Mouse (Mus musculus) adrenal gland, postnatal 10 days (tissue): Measurements from ENCODE around the gene Cdk5. TPM values are rescaled to one million over a fixed set of nuclear protein-coding genes. Genes with fewer than 3 reads are reported as not detected.
"Not testable (repeated sequence)": the region's sequence is repeated elsewhere in the genome, so short reads cannot be mapped to it uniquely, and the experiment has no call there.

Source experiments
- DNase-seq: peaks from one replicate; pipeline ENCODE4 v3.0.0; 2021; ENCODE audit warnings: mixed read lengths
- total RNA-seq, 2 experiments: library from RNA; stranded (reverse); gene quantifications; 2 replicates each; pipeline ENCODE4 v1.2.3; 2021

Cdk5 gene
- total RNA-seq, 2 experiments from 2014 or later: 37.9 to 41.3 TPM

DNA sequence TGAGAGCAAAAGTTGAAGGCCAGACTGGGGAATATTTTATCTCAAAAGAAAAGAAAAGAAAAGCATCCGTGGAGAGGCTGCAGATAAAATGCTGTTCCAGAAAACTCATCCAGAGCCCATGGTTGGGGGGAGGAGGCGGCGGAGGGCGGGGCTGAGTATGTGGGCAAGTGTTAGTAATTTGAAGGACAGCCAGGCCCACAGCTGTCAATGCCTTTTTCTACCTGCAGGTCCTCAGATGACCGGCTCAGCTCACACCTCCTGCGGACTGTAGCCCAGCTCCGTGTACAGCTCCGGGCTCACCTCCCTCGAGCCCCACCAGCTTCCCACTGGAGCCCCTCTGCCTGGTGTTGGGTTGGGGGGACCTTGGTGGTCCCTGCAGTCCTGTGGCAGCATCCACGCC, 23.6 kb downstream of the Cdk5 start:
- no peak for DNase-seq

DNA sequence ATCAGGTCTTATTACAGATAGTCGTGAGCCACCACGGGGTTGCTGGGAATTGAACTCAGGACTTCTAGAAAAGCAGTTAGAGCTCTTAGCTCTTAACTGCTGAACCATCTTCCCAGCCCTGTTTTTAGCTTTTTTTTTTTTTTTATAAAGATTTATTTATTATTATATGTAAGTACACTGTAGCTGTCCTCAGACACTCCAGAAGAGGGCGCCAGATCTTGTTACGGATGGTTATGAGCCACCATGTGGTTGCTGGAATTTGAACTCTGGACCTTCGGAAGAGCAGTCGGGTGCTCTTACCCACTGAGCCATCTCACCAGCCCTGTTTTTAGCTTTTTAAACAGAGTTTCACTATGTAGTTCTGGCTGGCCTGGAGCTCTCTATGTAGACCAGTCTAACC, 27.1 kb downstream of the Cdk5 start:
- DNase-seq: not testable (repeated sequence)

DNA sequence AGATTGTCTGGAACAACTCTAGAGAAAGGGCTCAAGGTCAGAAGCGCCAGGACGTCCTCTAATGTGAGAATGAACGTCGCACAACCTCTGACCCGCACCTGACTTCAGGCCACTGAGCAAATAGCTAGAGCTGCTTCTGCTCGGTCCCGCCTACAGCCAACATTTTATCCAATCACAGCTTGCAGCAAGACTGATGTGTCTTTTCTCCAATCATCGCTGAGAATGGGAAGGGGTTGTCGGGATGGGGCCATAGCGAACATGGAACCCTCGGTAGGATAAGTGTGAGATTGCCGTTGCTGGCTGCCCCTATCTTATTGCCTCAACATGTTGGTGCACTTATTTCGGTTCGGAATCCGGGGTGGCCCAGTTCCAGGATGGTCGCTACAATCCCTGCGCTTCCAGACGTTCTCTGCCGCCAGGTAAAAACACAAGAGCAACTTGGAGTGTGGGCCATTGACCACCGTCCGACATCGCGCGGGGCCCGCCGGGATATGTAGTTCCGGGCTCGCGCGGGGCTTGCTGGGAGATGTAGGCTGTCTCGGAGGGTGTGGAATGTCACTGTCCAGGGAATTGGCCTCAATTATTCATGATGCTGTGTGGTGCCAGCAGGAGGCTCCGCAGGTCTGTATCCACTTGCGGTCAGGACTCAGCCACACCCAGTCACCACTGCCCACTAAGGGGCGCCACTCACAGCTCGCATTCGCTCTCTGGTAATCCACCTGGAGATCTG, 29.0 kb downstream of the Cdk5 start:
- DNase-seq: peak; percentile 95

DNA sequence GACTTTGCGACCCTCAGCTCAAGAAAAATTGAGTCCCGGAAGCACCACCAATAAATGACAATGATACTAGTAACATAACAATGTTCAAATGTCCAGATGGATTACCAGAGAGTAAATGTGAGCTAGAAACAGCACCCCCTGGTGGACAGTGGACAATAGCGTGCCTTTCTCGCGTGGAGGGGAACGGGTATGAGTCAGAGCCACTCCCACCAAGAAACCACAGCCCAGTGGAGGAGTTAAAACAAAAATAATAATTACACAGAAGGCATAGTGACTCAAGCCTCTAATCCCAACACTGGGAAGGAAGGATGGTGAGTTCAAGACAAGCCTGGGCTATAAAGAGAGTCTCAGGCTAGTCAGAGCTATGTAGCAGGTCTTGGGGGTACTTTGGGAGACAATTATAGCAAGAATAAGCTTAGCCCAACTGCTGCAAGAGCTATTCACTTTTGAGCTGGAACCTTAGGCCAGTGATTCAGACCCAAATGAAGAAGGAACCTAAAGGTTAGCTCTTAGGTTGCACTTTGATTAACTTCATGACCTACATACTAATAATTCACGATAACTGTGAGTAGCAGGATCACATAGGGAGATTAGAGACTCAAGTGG, 29.8 kb downstream of the Cdk5 start, which contains the start of gene Abcb8:
TSS of gene Abcb8 (plus strand) at position 272 of the 606 bp plus-strand sequence.
- DNase-seq: peak; percentile 90

DNA sequence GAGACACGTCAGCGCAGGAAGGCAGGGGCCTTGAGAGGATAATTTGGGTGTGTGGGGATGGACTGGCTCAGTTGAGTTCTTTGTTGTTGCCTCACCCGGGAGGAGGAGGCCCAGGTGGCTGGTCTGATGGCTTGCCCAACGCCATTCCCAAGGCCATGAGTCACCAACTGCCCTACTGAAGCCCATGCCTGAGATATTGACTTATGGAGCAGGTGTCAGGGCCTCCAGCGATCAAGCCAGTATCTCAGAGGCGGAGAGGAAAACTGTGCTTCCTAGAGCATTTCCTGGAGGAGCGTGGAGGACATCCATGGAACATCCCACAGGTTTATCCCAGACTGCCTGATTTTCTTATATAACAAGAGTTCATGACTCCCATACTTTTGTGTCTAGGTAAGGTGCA, 30.6 kb downstream of the Cdk5 start:
- no peak for DNase-seq

DNA sequence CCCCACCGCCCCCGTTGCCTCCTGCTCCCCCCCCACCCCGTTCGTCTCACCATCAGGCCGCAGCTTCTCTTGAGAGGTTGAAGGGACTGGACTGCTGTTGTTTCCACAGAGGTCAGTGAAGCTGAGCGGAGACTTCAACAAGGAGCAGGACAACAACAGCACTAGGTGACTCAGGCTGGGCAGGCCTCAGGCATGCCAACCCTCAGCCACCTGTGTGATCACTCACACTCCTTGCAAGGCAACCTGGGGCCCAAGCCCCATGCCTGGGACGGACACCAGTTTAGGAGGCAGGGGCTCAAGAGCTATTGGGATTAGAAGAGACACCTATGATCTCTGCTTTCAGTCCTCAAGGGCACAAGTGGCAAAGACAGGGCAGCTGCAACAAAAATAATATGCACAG, 31.5 kb downstream of the Cdk5 start, which contains the start of gene Atg9b:
TSS of gene Atg9b (minus strand) at position 280 of the 400 bp plus-strand sequence.
- DNase-seq: no peak

DNA sequence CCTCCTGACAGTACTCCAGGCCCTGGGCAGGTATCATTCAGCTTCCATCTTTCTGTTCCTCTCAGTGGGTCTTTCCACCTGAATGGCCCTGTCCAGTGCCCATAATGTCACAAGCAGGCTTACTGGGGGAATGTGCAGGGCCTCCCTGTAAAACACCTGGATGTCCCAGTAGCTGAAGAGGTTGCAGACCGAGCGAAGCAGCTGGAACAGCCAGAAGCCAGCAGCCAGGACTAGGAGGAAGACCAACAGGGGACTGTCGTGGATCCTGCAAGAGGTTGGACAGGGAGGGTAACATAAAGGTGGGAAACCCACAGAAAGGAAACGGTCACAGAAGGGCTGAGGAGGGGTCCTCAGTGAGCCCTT, 33.7 kb downstream of the Cdk5 start:
- DNase-seq: no peak

DNA sequence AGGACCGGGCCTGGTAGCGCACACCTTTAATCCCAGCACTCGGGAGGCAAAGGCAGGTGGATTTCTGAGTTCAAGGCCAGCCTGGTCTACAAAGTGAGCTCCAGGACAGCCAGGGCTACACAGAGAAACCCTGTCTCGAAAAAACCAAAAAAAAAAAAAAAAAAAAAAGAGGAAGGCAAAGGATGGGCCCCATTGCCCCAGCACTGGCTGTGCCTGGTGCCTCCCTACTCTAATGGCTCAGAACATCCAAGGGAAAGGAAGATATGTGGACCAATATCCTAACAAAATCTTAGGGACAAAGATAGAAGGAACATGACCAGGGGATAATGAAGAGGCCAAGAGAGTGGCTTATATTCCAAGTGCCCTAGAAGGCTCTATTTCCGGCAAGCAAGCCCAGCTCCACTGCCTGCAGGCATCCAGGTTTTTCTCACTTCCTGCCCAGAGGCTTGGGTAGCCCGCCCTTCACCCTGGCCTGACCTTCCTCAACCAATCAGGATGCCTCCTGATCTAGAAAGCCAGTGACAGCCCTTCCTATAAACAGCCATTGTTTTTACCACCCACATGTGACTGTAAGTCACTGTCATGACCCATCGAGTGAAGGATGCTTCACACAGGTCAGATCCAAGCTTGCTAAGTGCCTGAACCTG, 34.2 kb downstream of the Cdk5 start:
- DNase-seq: no peak

DNA sequence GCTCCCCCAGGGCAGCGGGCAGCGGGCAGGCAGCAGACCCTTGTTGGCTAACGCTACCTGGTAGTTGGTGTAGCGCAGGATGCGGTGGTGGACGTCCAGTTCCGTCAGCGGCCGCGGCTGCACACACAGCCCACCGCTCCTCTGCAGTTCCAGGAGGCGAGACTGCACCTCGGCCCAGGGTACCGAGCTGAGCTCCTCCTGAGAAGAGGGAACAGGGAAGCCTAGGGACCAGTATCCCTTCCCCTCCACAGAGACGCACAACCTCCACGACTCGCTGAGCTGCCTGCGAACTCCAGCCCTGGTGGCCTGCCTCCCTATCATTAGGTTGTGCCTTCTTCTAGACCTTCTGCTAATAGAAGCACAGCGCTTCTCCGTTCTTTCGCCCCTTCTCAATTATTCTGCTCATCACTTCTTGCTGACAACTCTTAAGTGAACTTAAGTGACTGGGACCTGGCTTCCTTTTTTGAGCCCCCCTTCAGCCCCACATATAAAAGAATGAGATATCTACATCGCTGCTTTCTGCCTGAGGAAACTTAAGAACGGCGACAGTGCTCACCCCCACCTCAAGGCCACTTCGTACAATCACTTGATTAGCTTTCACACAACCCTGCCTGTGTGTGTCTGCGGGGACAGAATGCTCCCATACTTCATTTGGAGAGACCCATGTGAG, 34.9 kb downstream of the Cdk5 start:
- no peak for DNase-seq

DNA sequence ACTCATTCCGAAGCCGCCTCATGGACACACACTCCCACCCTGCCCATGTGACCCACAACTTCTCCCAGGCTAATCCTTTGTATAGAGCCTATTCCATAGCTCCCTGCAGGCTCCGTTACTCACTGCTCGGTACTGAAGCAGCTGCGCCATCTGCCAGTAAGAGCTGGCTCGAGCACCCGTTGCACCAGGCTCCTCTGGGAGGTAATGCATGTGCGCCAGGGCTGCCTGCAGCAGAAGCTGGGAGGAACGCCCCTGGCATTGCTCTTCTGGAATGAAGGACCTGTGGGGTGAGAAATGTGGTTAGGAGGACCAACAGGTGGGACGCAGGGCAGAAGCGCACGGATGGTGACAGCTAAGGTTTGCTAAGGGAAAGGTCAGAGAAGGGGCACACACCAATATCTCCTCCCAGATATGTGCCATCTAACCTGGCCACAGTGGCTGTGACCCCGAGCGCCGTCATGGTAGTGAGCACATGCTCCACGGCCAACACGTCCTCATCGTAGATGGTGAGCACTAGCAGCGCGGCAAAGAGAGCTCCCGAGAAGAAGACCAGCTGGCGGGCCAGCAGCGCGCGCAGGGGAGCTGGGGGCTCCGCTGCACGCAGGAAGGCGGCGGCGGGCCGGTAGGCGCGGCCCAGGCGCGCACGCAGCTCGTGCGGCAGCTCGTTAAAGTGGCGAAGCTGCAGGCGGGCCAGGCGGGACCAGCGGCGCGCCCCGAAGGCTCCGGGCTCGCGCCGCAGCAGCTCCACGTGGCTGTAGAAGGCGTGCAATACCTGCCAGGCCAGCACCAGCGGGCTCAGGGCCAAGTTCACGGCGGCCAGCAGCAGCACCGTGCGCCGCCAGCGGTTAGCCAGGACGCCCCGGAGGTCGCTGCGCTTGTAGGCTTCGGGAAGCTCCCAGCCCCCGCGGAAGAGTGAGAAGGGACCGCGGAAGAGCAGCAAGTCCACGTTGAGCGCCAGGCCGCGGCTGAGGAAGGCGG, 35.8 kb downstream of the Cdk5 start:
- DNase-seq: peak; percentile 80

DNA sequence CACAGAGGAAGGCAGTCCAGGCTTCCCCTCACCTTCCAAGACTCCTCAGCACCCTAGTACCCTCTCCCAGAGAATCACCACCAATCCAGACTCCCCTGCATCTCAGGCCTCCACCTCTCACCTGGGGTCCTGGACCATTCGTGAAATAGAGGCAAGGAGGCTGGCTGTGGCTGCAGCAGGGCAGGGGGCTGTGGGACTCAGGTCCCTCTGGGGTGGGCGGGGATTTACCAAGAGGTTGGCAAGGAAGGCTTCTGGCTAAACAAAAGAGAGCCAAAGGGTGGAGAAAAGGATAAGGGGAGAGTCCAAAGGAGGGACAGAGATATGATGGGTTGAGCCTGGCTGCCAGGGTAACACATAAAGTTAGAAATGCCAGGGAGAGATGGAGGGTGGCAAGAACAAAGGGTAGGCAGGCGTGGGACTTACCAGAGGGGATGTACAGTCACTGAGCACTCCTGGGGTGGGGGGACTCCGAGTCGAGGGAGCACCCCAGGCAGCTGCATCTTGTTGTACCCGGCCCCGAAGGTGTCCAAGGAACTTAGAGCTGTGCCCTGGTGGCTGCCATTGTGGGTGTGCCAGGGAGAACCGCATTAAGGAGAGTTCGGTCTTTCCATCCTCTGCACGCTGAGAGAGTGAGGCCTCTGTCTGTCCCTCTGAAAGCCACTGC, 37.3 kb downstream of the Cdk5 start:
- no peak for DNase-seq

DNA sequence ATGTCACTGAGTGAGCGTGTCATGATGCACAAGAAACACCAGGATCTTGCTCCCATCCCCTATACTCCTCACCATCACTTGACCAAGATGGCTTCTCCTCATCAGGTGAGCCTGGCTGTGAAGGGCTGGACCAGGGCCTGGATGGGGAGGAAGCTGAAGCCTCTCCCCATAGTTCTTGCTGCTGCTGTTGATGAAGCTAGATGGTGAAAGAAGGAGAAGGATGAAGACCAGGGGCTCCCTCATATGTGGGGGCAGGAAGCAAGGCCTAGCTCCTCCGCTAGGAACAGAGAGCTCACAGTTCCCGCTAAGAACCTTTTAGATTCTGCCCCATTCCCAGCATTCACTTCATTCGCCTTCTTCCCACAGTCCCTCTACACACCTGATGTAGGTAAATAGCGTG, 38.0 kb downstream of the Cdk5 start:
- DNase-seq: no peak

DNA sequence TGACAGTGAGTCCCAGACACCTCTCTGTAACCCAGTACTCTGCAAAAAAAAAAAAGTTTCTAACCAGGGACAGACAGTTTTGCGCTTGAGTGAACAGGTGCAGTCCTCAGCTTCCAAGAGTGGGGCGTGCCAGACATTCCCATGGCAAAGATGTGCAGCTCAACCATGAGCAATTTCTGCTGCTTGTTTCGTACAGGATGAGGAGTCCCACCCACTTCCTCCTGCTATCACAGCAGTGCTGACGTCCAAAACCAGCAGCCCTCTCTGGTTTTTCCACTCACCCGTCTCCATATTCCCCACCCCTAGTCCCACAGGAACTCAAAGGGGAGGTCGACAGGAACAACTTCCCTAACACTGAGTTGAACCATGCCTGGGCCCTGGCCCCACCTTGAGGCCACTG, 38.9 kb downstream of the Cdk5 start:
- no peak for DNase-seq

DNA sequence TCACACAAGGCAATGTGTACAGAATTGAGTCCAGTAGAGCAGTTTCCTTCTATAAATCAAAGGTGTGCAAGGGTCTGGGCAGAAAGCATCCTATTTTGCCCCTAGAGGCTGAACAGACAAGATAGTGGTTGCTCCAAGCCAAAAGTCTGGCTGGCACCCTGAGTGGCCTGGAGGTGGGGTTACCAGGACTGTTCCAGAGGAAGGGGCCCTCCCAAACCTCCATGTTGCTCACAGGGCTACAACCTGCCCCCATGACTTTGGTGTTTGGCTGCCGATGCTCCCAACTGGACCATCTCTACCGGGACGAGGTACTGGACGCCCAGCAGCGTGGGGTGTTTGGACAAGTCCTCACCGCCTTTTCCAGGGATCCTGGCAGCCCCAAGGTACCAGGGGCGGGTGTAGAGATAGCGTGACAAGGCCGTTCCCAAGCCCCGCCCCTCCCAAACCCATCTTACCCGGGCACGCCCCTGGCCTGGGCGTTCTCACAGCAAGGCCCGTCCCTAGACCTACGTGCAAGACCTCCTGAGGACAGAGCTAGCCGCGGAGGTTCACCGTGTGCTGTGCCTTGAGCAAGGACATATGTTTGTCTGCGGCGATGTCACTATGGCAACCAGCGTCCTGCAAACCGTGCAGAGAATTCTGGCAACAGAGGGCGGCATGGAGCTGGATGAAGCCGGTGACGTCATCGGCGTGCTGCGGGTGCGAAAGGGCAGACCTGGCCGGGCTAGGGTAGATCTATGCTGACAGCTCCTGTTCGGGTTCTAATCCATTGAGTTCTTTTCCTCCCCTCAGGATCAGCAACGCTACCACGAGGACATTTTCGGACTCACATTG, 40.1 kb downstream of the Cdk5 start:
- DNase-seq: peak; percentile 94

DNA sequence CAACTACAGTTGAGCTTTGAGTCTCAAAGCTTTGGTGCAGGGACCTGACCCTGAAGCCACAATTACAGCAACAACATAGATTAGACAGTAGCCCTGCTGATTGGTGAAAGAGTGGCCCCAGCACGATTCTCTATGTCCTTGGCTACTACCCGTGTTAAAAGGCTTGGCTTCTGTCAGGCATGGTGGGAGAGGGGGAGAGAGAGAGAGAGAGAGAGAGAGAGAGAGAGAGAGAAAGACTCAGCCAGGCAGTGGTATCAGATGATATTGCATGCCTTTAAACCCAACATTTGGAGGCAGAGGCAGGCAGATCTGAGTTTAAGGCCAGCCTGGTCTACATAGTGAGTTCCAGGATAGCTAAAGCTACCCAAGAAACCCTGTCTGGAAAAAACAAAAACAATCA, 41.3 kb downstream of the Cdk5 start:
- no peak for DNase-seq

DNA sequence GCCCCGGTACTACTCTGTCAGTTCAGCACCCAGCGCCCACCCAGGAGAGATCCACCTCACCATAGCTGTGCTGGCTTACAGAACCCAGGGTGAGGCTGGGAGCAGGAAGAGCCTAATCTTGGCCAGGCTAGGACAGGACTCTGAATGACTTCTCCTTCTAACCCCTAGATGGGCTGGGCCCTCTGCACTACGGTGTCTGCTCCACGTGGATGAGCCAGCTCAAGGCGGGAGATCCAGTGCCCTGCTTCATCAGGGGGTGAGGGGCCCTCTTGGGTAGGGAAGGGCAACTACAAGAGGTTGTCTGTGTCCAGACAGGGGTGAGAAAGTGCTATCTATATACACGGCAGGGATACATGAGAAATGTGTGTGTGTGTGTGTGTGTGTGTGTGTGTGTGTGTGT, 41.8 kb downstream of the Cdk5 start:
- DNase-seq: no peak

DNA sequence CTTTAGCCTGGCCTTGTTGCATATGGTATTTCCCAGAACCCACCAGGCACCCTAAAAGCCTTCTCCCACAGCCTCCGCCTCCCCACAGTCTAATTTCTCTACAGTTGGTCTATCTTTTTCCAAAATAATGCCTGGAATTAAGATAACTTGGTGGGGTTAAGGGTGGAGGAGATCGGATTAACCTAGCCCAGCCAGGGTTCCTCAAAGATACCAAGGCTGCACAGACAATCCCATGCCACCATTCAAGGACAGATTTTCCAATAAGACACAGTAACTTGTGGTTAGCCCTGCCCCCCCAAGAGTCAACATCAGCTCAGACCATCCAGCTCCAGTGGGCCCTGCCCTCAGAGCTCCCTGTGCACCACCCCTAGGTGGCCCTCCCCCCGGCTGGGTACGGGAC, 42.8 kb downstream of the Cdk5 start:
- no peak for DNase-seq

DNA sequence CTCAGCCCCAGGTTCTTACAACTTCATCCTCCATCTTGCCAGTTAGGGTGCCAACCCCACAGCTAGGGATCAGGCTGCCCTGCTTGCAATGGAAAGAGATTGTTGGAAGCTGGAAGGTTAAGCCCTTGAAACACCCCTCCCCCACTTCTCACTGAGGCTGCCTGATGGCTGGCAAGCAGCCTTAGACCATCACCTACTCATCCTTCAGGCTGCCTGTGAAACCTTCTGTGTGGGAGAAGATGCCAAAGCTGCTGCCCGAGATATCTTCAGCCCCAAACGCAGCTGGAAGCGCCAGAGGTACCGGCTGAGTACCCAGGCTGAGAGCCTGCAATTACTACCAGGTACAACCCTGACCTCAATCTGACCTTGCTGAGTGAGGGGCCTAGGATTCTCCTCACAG, 43.8 kb downstream of the Cdk5 start:
- DNase-seq: no peak

DNA sequence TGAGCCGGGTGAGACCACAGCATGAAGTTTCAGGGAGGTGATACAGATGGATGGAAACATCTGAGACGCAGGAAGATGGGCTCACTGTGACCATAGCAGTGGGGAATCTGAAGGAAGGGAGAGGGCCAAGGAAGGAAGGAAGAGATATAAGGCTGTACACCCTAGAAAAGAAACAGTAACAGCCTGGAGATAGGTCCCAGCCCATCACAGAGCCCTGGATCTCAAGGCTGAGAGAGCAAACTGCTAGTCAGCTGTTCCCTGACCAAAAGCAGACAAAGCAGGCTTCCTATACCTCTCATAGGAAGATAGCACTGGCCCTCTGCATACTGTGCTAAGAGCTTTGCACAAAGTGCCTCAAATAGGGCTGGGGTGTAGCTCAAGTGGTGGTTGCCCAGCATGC, 44.6 kb downstream of the Cdk5 start:
- no peak for DNase-seq

DNA sequence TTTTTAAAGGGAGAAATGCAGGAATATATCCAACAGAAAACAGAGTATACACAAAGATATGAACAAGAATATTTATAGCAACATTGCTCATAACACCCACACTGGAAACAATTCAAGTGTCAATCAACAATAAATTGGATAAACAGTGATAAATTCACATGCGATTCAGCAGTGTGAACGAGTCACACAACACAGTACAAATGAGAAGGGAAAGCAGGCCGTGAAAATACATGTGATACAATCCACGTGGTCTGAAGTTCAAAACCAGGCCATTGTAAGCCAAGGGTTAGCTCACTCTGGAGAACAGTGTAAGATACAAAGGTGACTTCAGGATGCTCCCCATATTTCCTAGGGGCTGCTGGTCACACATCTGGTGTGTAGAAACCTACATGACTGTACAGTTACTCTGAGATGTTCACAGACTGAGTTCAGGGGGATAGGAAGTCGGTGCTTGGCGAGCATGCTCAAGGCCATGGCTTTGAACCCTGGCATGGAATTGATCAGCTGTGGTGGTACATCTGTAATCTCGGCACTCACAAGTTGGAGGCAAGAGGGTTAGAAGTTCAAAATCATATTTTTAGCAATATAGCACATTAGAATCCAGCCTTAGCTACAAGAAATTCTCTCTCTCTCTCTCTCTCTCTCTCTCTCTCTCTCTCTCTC, 48.5 kb downstream of the Cdk5 start:
- no peak for DNase-seq
